Mouse (Mus musculus): Measurements from ENCODE around the gene Chst2. TPM values are rescaled to one million over a fixed set of nuclear protein-coding genes. Genes with fewer than 3 reads are reported as not detected.

Chst2 gene
- 0.25 and 0.31 TPM in 2 replicates for polyA plus RNA-seq (2015; fragmentation: Nextera tagmentation; extraction: Ambion mirVana)

GRCm38 (mm10) chr9:95406571-95407561, at the start of gene Chst2:
Gene Chst2, minus strand, starts transcription at chr9:95406722.
- under 1% methylated on average over 102 of the region's 102 CpGs for WGBS (ENCODE audit: insufficient replicate concordance)
- H3K27me3 ChIP-seq: peaks cover 83% of the 10 kb centered on the region
- no peak within 1 kb of the TSS for H3K27ac ChIP-seq (replicated peaks)
- ATAC-seq (ENCODE audit: insufficient read depth): peak; percentile 64
- H3K9ac ChIP-seq: no peak within 1 kb of the TSS
- no peaks in the 10 kb centered on the region for H3K9me3 ChIP-seq (replicated peaks)
- peak within 1 kb of the TSS; percentile 68 for H3K4me2 ChIP-seq
- peaks cover 6% of the 10 kb centered on the region for H3K4me1 ChIP-seq (replicated peaks)
- H3K36me3 ChIP-seq (replicated peaks): no peaks in the 10 kb centered on the region
- peak within 1 kb of the TSS; percentile 47 for H3K4me3 ChIP-seq (replicated peaks)

GRCm38 (mm10) chr9:95451931-95452330, 45.4 kb upstream of the Chst2 start:
- 54% methylated on average over 3 of the region's 3 CpGs for WGBS (ENCODE audit: insufficient replicate concordance)
- Histone ChIP-seq H3K9me3 (replicated peaks) (no peaks in the 10 kb centered on the region), H3K4me3 (replicated peaks) (no peak overlapping the region), H3K36me3 (replicated peaks) (peaks cover 16% of the 10 kb centered on the region; the same call in 1 of the 2 replicates), H3K4me2 (no peak overlapping the region), H3K27ac (replicated peaks) (no peak overlapping the region), H3K9ac (no peak overlapping the region), H3K4me1 (replicated peaks) (no peaks in the 10 kb centered on the region), H3K27me3 (no peaks in the 10 kb centered on the region)
- no peak for ATAC-seq (ENCODE audit: insufficient read depth)

DNA sequence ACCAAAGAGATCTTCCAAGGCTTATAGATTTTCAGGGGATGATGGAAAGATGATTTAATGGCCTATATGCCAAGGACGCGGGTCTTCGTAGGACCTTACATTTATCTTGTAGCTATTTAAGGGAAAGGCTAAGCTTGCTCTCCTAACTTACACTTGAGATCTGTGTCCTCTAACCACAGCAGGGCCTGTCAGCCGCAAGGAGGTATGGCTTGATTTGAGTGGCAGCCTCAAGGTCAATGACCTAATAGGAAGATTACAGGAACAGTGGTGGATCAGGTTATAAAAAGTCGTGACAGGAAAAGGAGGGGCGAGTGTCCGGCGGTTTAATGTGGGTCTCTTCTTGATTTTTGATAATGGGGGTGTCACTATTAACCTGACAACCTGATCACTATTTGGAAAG, 44.1 kb upstream of the Chst2 start:
- H3K9ac ChIP-seq: no peak overlapping the region
- no peak overlapping the region for H3K4me2 ChIP-seq
- H3K4me3 ChIP-seq (replicated peaks): no peak overlapping the region
- 79% methylated on average over 8 of the region's 8 CpGs for WGBS (ENCODE audit: insufficient replicate concordance)
- H3K36me3 ChIP-seq (replicated peaks): 0 out of 2 replicates have a peak, but pooled peaks cover 4% of the 10 kb centered on the region
- H3K4me1 ChIP-seq (replicated peaks): no peaks in the 10 kb centered on the region
- no peak overlapping the region for H3K27ac ChIP-seq (replicated peaks)
- ATAC-seq (ENCODE audit: insufficient read depth): no peak
- H3K27me3 ChIP-seq: no peaks in the 10 kb centered on the region
- H3K9me3 ChIP-seq (replicated peaks): no peaks in the 10 kb centered on the region

GRCm38 (mm10) chr9:95442321-95442731, 35.8 kb upstream of the Chst2 start:
- Histone ChIP-seq H3K4me1 (replicated peaks) (no peaks in the 10 kb centered on the region), H3K4me3 (replicated peaks) (no peak overlapping the region), H3K9me3 (replicated peaks) (no peaks in the 10 kb centered on the region), H3K36me3 (replicated peaks) (no peaks in the 10 kb centered on the region), H3K27me3 (peaks cover 23% of the 10 kb centered on the region; the same call in 1 of the 2 replicates), H3K9ac (no peak overlapping the region), H3K27ac (replicated peaks) (no peak overlapping the region), H3K4me2 (no peak overlapping the region)
- WGBS (ENCODE audit: insufficient replicate concordance): 13% methylated on average over 13 of the region's 13 CpGs
- ATAC-seq (ENCODE audit: insufficient read depth): no peak

- Histone ChIP-seq H3K4me3 (replicated peaks) (no peak overlapping the region), H3K4me1 (replicated peaks) (no peaks in the 10 kb centered on the region)
- 74% methylated on average over 9 of the region's 9 CpGs for WGBS (ENCODE audit: insufficient replicate concordance)
These were observed 31.4 kb upstream of the Chst2 start for GRCm38 (mm10) chr9:95437883-95438282.

DNA sequence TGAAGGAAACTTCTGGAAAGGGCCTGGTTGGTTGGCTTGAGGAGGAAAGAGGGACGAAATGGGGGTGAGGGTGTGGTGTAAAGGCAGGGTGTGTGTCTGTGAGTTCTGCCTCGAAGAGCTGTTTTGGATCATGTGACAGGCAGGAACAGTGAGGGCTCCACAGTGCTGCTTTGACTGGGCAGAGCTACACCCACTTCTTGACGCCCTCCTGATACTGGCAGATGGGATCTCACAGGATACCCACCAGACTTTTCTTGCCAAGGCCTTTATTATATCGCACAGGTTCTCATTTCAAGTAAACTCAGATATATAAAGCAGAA, 29.7 kb upstream of the Chst2 start:
- Histone ChIP-seq H3K27ac (replicated peaks) (no peak overlapping the region), H3K27me3 (0 out of 2 replicates have a peak, but pooled peaks cover 4% of the 10 kb centered on the region), H3K9me3 (replicated peaks) (no peaks in the 10 kb centered on the region), H3K4me2 (no peak overlapping the region), H3K4me3 (replicated peaks) (no peak overlapping the region), H3K36me3 (replicated peaks) (no peaks in the 10 kb centered on the region), H3K4me1 (replicated peaks) (no peaks in the 10 kb centered on the region), H3K9ac (no peak overlapping the region)
- 62% methylated on average over 4 of the region's 4 CpGs for WGBS (ENCODE audit: insufficient replicate concordance)
- ATAC-seq (ENCODE audit: insufficient read depth): no peak

More at GRCm38 (mm10) chr9:95437883-95438282, 31.4 kb upstream of the Chst2 start:
- no peak overlapping the region for H3K27ac ChIP-seq (replicated peaks)
- H3K4me2 ChIP-seq: no peak overlapping the region
- ATAC-seq (ENCODE audit: insufficient read depth): no peak
- H3K36me3 ChIP-seq (replicated peaks): no peaks in the 10 kb centered on the region
- H3K9me3 ChIP-seq (replicated peaks): no peaks in the 10 kb centered on the region
- no peak overlapping the region for H3K9ac ChIP-seq
- H3K27me3 ChIP-seq: peaks cover 15% of the 10 kb centered on the region; the same call in 1 of the 2 replicates

DNA sequence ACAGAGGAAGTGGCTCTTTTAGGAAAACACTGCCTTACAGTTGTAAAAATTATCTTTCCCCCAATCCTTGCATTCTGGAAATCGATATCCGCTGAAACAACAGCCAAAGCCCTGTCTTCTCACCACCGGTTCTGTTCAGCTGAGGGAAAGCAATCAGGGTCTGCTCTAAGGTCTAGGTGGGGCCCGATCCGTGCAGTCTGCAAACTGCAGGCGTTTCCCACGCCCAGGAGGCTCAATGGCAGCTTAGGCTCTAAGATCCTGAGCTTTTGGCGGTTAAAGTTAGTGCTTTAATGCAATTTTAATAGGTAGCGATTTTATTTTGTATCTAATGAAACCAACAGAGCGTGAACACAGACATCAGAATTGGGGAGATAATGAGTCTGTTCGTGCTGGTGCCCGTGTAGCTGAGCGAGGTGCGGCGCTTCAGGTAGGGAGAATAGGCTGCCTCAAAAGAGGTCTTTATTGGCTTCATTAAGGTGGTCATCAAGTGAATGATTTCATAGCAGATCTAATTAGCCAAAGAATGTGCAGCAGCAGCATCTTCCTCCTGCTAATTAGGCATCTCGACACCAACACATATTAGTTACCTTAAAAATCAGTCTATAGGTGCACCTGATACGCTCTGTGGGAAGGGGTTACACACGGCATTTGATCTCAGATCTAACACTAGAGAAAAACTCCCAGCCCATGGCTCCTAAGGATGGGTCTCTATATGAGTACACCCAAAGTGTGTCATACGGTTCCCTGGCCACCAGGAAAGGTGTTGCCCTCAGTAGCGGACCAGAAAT, 29.2 kb upstream of the Chst2 start:
- Histone ChIP-seq H3K9me3 (replicated peaks) (no peaks in the 10 kb centered on the region), H3K4me2 (no peak overlapping the region), H3K27me3 (0 out of 2 replicates have a peak, but pooled peaks cover under 1% of the 10 kb centered on the region), H3K36me3 (replicated peaks) (no peaks in the 10 kb centered on the region), H3K4me3 (replicated peaks) (no peak overlapping the region), H3K27ac (replicated peaks) (no peak overlapping the region), H3K9ac (no peak overlapping the region), H3K4me1 (replicated peaks) (no peaks in the 10 kb centered on the region)
- no peak for ATAC-seq (ENCODE audit: insufficient read depth)
- 62% methylated on average over 20 of the region's 20 CpGs for WGBS (ENCODE audit: insufficient replicate concordance)

GRCm38 (mm10) chr9:95428277-95428676, 21.8 kb upstream of the Chst2 start:
- 63% methylated on average over 4 of the region's 4 CpGs for WGBS (ENCODE audit: insufficient replicate concordance)
- no peak overlapping the region for H3K4me3 ChIP-seq (replicated peaks)
- no peak overlapping the region for H3K9ac ChIP-seq
- H3K9me3 ChIP-seq (replicated peaks): no peaks in the 10 kb centered on the region
- no peak overlapping the region for H3K4me2 ChIP-seq
- H3K36me3 ChIP-seq (replicated peaks): no peaks in the 10 kb centered on the region
- no peaks in the 10 kb centered on the region for H3K4me1 ChIP-seq (replicated peaks)
- no peaks in the 10 kb centered on the region for H3K27me3 ChIP-seq
- no peak for ATAC-seq (ENCODE audit: insufficient read depth)
- H3K27ac ChIP-seq (replicated peaks): no peak overlapping the region

GRCm38 (mm10) chr9:95413911-95414310, 7.4 kb upstream of the Chst2 start:
- Histone ChIP-seq H3K36me3 (replicated peaks) (no peaks in the 10 kb centered on the region), H3K27ac (replicated peaks) (no peak overlapping the region), H3K4me1 (replicated peaks) (no peaks in the 10 kb centered on the region), H3K27me3 (peaks cover 23% of the 10 kb centered on the region), H3K9me3 (replicated peaks) (no peaks in the 10 kb centered on the region), H3K4me3 (replicated peaks) (no peak overlapping the region), H3K4me2 (no peak overlapping the region), H3K9ac (no peak overlapping the region)
- ATAC-seq (ENCODE audit: insufficient read depth): no peak

- Histone ChIP-seq H3K4me2 (no peak overlapping the region), H3K27ac (replicated peaks) (no peak overlapping the region), H3K27me3 (peaks cover 42% of the 10 kb centered on the region), H3K4me3 (replicated peaks) (no peak overlapping the region), H3K36me3 (replicated peaks) (no peaks in the 10 kb centered on the region), H3K9me3 (replicated peaks) (no peaks in the 10 kb centered on the region), H3K4me1 (replicated peaks) (no peaks in the 10 kb centered on the region; the same call in 1 of the 2 replicates), H3K9ac (no peak overlapping the region)
- ATAC-seq (ENCODE audit: insufficient read depth): no peak
- WGBS (ENCODE audit: insufficient replicate concordance): 64% methylated on average over 4 of the region's 4 CpGs
These were observed 5.5 kb upstream of the Chst2 start for GRCm38 (mm10) chr9:95412047-95412446.

DNA sequence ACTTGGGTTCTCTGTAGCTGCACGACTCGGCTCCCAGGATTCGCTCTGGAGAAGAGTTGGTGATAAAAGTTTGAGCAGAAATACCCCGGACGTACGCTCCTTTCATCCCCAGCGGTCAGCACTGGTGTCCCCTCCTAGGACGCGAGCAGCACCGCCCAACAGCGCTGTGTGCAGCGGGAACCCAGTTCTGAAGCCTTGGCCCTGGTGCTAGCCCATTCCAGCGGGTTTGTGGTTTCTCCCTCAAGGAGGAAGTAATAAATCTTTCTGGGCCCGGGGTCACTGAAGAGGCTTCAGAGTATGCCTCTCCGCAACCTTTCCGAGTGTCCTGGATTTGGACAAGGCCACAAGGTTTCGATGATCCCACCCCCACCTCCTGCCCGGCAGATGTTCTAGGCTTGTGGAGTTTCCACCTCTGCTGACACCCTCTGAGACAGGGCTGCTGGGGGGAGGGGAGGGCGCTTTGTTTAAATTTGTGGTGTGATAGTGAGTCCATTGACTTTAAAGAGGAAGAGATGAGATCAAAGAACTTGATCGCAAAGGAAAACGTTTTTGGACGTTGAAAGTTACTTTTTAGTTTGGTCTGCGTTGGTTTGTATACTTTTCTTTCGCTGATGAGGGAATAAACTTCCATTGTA, 1.2 kb upstream of the Chst2 start:
- H3K4me1 ChIP-seq (replicated peaks): peaks cover 6% of the 10 kb centered on the region
- WGBS (ENCODE audit: insufficient replicate concordance): under 1% methylated on average over 24 of the region's 24 CpGs
- H3K27me3 ChIP-seq: peaks cover 83% of the 10 kb centered on the region
- no peak overlapping the region for H3K27ac ChIP-seq (replicated peaks)
- ATAC-seq (ENCODE audit: insufficient read depth): no peak
- H3K9me3 ChIP-seq (replicated peaks): no peaks in the 10 kb centered on the region
- no peak overlapping the region for H3K9ac ChIP-seq
- peak overlapping the region; percentile 68 for H3K4me2 ChIP-seq
- no peaks in the 10 kb centered on the region for H3K36me3 ChIP-seq (replicated peaks)
- H3K4me3 ChIP-seq (replicated peaks): peak overlapping the region; percentile 47
